Mouse (Mus musculus): ENCODE results near the gene R3hdml.
"Not testable (repeated sequence)": the region's sequence is repeated elsewhere in the genome, so short reads cannot be mapped to it uniquely, and the experiment has no call there.

Gene R3hdml

DNA sequence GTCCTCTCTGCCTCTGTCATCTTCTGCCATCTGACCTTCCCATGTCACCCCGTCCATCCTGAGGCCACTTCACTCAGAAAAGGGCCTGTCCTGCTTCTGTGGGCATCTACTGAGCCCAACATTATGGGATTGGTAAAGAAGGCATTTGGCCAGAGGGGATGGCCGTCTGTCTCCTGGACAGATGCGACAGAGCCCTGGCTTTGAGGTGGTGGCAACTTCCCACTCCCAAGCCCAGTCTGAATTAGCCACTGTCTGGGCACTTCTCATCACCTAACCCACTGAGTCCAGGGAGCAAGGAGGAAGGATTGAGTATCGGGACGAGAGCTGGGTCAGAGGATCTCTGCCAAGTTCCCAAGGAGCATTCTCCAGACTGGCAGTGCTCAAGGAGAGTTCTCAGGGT lies at the start of gene R3hdml:
Gene R3hdml (plus strand): TSS at position 301 of the 400 bp plus-strand sequence.
- no peak for DNase-seq

DNA sequence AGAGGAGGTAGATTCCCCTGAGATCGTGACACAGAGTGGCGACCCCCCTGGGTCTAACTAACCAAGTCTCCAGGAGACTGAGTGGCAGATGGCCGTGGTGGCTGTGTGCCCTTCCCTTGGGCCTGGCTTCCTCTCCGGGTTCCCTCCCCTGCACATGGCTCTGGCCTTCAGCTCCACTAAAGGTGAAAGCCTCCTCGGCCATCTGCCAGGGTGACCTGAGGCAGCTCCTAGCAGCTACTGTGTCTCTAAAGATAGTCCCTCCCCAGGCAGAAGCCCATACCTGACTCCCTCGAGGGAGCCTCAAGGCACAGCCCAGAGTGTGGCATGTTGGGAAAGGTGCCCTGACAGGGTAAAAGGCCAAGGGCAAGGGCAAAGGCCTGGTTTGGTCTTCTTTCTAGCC lies 48.6 kb upstream of the R3hdml start:
- no peak for DNase-seq

DNA sequence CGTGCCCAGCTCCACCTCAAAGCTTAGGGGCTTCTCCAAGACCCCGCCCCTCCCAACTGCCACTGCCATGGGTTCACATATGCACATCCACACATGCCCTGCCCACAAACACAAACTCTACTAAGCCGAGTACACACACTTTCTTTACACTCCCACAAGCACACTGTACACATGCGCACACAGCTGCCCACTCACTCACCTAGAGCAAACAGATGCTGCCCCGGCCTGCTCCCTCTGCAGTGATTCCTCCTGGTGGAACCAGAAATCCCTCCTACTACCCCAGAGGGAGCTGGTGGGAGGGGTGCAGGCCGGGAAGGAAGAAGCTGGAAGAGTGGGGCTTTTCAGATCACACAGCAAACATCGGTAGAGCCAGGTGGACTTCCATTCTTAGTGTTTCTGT lies 48.1 kb upstream of the R3hdml start:
- DNase-seq, result no peak

DNA sequence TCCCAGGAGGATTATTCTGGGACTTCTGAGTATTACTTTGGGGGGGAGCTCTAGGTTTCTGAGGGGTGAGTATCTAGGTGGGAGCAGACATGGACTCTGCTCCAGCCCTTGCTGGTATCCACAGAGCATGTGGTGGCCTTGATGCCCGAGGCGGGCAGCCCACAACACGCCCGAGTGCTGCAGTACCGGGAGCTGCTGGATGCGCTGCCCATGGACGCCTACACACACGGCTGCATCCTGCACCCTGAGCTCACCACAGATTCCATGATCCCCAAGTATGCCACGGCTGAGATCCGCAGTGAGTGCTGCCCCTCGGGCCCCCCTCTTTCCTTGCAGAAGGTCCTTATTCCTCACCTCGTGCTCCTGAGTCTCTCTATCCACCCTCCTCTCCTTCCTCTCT lies 44.7 kb upstream of the R3hdml start:
- no peak for DNase-seq

DNA sequence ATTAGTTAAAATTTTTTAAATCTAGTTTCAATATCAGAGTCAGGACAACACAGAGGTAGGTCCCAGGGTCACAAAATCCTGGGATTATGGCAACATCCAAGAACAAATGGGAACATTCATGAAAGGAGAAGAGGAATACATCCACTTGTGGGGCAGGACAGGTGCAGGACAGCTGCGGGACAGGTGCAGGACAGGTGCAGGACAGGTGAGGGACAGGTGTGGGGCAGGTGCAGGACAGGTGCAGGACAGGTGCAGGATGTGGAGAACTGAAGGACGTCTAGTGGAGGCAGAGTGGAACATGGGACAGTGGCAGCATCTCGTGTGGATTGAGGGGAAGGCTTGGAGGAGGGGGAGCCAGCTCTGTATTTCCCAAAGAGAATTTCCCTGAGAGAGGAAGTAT lies 42.8 kb upstream of the R3hdml start:
- DNase-seq, result no peak

DNA sequence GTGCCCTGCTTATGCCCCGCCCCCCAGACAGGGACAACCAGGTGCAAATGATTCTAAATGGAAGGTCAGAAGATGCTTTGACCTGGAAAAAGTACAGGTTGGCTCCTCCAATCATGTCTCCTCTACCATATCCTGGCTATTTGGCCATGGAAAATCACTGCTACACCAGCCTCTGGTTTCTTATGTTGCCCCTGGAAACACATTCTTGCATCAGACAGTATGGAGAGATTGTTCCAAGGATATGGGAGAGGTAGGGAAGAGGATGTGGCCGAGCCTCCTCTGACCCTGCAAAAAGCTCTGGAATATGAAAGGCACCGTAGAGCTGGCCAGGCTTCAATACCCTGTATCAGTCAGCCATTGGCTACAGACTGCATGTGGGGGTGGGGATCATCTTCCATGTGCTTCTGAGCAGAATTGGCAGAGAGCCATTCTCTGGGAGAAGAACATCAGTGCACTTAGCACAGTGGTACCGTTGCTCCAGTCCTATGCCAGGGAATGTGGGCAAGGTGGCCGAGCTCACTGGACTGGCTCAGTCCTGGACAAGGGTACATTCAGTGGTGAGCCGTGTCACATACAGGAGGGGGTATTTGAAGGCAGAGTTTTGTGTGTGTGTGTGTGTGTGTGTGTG lies 41.3 kb upstream of the R3hdml start:
- DNase-seq, result no peak

DNA sequence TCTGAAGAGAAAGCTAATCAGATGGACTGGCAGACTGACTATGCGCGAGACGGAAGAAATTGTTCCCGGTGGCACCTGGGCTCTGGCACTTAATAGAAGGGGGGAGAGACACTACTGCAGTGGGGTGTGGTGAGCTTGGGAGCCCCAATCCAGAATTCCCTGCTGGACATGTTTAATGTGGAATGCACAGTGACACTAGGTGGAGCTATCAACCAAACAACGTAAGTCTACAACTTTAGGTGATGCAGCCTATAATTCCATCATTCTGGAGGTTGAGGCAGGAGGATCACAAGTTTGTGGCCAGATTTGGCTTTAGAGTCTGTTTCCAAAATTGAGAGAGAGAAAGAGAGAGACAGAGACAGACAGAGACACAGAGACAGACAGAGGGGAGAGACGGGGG lies 39.4 kb upstream of the R3hdml start:
- DNase-seq, result no peak

DNA sequence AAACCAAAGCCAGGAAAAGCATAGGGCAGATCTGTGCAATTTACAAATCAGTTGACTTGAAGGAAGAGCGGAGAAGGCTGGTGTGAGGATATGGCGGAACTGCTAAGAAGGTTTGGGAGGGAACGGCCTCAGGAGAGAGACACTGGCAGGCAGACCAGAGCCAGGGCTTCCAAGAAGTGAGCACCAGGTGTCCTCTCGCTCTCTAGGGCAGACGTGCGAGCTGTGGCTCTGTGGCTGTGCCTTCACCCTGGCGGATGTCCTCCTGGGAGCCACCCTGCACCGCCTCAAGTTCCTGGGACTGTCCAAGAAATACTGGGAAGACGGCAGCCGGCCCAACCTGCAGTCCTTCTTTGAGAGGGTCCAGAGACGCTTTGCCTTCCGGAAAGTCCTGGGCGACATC lies 38.7 kb upstream of the R3hdml start:
- DNase-seq, result no peak

DNA sequence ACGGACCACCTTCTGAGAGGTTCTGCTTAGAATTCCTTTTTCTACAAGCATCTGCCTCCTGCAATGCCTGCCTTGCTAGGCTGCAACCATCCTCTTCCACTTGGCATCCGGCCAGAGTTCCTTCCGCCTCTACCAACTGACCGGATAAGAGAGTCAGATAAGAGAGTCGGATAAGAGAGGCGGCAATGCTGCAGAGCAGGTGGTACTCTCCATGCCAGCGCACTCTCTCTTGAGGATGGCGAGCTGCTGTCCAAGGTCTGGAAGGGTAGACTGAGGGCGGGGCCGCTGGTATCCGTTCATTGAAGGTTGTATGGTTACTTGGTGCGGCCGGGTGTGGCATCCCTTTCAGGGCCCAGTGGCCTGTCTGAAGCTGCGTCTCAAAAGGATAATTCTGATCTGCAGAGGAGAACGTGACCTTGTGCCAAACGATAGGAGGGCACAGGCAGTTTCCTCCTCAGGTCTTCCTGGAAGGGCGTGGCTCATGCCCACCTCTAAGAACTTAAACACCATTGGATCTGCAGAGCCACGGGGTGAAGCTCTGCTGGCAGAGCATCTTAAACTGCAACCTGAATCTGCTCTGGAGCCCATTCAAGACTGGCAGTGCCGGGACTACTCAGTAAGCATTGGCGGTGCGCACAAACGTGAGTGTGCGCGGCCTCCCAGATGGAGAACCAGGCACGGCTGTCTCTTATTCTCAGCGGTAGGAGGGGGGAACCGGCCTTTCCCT lies 33.4 kb upstream of the R3hdml start:
- DNase-seq, result no peak

DNA sequence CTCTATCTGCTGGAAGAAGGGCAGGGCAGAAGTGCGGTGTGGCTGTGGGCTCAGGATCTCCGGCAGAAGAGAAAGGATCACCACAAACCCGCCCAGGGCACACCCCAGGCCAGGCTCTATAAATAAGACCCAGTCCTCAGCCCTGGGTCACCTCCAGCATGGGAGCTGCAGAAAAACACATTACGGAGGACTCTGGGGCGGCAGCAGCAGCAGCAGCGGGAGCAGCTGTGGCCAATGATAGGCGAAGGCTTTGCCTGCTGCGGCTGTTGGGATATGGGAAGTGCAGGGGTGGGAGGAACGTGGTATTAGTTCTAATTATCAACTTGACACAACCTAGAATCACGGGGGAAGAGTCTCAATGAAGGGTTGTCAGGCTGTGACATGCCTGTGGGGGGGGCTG lies 32.7 kb upstream of the R3hdml start:
- no peak for DNase-seq

DNA sequence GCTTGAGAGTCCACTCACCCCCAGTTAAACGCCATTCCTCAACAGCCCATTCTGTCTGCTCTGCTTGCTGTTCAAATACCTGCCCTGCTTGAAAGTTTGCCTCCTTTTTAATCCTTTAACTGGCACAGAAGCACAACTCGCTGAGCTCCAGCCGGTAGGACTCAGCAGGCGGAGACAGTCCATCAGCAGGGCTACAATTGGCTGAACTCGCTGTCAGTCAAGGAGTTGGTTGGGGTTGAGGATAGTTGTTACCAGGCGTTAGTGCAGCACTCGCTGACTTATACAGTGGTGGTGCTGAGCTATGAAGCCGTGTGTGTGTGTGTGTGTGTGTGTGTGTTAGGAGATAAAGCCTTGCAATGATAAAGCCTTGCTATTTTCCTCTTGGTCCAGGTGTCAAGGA lies 31.5 kb upstream of the R3hdml start:
- no peak for DNase-seq

DNA sequence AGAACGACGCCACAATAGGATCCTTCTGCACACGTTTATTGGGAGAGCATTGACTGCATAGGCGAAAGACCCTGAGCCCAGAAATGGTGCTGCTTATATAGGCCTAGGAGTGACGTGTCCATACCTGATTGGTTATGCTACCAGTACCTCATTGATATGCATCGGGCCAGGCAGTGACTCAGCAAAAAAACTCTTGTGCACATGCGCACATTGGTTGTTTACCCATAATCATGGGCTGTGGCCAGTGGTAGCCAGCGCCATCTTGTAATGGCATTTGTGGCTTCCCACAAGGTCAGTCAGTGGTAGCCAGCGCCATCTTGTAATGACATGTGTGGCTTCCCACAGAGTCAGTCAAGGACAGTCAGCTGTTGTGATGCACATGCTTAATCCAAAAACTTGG lies 30.8 kb upstream of the R3hdml start:
- not testable (repeated sequence) for DNase-seq

DNA sequence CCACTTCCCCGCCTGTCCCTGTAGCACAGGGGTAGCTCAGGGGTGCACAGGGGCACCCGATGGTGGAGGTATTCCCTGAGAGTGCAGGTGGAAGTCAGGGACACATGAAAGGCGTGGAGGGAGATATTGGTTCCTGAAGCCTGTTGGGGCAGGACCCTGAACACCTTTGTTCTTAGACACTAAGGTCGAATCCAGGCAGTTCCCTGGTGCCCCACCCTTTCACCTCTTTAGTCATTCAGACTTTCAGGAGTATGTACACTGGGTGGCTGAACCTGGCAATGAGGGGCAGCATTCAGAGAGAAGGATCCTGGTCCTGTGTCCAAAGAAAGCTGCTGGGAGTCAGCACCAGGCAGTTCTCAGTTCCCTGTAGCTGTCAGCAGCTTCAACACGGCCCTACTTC lies 29.7 kb upstream of the R3hdml start:
- no peak for DNase-seq

DNA sequence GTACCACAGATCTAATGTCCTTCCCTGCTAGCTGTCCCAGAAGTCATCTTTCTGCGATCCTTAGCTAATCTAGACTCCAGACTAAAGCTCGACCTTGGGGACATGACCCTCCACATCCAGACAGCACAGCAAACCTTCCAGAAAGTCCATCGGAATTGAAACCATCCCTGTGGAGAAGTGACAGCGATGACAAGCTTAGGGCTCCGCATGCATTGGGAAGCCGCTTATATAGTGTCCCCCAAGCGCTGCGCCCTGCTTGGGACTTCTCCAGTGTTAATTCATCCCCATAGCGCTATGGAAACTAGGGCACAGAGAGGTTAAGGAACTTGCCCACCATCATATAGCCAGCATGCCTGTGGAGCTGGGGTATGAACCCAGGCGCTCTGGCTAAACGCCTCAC lies 29.3 kb upstream of the R3hdml start:
- no peak for DNase-seq

DNA sequence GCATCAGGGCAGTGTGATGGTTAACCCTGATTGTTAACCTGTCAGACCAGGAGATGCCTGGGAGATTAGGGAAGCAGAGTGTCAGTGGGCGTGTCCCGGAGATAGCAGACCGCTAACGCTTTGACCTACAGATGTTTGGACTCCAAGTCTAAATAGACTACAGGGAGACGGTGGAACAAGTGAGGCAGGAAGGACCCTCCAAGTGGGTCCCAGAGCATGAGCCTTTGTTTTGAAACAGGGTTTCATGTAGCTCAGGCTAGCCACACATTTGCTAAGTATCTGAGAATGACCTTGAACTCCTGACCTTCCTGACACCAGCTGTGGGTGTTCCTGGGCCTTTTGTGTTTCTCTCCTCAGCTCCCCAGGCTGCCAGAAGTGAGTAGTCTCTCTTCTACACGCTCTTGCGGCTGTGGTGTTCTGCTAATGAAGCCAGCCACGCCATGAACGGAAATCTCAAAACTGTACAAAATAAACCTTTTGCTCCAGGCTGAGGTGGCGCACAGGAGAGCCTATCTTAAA lies 28.8 kb upstream of the R3hdml start:
- no peak for DNase-seq

DNA sequence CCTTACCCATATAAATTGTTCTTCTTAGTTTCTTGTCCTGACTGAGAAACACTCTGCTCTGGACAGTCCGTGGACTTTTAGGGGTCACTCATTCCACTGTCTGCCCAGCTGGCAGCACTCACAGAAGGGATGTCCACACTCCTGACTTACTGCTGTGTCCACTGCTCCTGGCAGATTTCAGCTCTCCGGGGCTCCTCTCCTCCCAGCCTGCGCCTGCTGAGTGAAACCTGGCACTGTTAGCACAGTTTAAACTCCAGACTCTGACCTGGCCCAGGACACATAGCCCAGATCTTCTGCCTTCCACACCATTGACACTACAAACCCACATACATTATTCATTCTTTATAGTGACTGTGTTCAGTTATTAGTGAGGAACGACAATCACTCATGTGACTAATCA lies 28.1 kb upstream of the R3hdml start:
- no peak for DNase-seq

DNA sequence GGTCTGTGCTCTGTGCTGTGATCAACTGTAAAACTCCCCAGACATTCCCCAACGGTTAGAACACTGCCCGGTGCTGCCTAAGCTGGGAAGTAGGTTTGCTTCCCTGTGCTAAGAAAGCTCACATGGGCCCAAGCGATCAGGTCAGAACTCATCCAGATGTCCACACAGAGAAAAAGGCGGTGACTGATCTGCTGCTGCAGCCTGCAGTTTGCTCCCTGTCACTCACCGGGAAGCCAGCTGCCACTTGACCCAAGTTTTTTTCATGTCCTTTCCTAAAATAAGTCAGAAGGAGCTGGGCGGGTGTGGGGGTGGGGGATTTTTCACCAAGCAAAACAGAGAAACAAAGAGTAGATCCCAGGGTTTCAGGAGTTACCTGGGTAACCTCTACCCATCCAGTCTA lies 27.6 kb upstream of the R3hdml start:
- peak in 1 of 2 experiments; percentile 24 for DNase-seq

DNA sequence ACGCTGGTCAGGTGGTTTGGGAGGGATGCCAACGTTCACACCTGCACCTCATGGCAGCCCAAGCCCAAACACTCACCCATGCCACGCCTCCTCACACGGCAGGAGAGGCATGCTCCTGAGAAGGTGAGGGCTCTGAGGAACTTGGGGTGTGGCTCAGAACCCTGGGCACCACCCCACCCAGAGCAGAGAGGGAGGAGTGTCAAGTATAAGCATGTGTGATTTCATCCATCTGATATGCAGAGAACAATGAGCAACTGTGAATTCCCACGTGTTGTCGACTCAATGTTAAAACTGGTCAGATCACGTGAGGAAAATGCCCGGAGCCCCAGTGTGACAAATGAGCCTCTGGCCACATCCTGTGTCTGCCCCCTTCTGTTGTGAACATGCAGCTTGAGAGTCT lies 25.3 kb upstream of the R3hdml start:
- peak; percentile 71 to 82 for DNase-seq

DNA sequence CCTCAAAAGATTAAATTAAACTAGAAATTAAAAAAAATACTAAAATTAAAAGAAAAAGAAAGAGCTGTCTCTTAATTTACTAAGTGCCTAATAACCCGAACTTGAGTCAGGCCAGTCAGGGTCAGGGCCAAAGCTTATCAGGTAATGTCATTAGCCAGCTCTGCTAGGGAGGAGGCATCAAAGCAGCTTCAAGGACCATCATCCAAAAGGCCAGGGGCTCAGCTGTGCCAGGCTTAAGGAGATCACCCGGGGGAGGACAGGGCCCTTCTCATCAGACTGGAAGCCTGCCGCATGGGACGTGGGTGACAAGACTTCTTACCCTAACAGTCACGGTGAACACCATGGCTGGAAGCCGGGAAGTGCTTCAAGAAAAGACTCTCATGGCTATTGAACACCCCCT lies 24.5 kb upstream of the R3hdml start:
- DNase-seq, result no peak

DNA sequence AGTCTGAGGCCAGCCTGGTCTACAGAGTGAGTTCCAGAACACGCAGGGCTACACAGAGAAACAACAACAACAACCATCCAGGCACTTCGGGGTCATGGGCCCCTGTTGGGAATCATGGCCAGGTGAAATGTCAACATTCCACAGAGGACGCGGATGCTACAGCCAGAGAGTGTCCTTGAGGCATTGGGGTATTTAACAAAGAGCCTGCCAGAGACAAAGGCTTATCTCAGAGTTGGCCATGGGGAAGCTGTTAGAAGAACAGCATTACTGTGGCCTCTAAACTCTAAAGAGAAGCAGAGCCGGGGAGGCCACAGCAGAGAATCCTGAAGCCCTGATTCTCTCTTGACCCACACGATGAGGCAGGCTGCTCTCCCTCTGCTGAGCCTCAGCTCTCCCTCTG lies 23.3 kb upstream of the R3hdml start:
- DNase-seq, result no peak

DNA sequence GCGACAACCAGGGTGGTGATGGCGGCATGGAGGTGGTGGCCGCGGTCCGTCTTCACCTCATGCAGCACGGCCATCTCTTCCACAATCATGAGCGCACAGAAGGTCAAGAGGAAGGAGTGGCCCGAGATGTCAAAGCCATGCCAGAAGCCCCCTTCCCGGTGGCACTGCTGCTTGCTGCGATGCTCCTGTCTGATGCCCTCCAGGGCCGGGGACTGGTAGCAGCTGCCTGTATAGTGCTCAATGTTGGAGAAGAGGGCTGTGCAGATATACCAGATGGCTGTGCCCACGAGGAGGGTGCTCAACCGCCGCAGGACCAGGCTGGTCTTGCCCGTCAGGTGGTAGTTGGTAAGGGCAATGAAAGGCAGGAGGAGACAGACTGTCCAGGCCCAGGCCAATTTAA lies 22.4 kb upstream of the R3hdml start:
- no peak for DNase-seq

DNA sequence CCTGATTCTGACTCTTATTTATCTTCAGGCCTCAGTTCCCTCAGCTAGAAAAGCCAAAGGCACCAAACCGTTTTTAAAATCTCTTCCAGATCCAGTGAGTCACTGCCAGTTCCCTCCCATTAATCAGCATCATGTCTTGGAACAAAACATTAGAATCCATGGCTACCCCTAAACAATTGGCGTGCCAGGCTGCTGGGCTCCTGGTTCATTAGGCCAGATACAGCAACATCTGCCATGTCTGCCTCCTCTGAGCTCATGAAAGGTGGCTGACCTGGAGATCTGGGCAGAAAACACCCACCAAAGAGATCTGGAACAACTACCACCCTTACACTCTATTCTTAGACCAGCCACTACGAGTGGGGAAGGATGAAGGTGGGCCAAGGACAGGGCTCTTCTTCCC lies 21.0 kb upstream of the R3hdml start:
- peak in 1 of 2 experiments; percentile 25 for DNase-seq

DNA sequence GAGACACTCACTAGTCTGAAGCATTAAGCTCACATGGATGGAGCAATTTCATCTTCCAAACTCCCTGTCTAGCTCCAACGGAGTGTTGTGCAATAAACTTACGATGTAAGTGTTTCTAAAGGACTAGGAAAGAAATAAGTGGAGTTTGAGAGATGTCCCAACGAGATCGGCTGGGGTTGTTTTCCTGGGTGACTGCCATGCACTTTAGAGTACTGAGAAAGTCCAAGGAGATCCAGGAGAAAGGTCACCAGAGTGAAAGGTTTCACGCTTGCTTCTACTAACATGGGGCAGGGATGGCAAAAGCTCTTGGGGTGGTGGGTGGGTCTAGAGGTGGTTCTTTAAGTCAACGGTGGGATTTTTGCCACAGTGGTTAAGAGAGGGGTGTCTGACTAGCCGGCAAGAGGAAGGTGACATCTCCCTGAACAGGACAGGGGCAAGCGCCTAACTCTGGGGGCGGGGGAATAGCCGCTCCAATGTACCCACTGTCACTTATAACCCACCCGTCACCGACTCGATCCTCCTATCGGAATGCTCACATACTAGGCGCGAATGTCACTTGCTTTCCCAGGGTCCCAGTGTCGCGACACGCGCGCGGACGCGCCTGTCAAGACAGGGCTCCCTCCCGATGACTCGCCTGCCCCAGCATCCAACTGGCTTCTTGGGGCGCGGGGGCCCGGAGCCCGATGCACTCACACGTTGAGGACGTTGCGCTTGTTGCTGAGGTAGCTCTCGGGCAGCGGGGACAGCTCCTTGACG lies 20.2 kb upstream of the R3hdml start:
- DNase-seq, result peak; percentile 69 to 85

DNA sequence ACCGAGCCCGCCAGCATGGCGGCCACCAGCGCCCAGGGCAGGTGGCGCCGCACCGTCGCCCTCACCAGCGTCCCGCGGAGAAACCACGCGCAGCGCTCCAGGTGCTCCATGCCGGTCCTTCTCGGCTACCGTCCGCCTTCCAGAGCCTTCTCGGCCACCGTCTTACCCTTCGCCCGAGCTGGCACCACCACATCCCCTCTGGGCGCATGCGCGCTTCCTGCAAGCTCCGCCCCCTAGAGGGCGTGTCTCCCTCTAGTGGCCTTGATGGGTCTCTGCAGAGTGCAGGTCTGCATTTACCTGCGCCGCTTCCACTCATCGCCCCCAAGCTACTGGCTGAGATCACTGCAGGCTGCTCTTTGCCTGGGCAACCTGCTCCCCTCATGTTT lies 19.7 kb upstream of the R3hdml start, which contains the start of gene Fitm2:
Gene Fitm2 (minus strand): TSS at position 164 of the 386 bp plus-strand sequence.
- DNase-seq, result peak; percentile 95
